Mouse (Mus musculus) cerebellum, adult 8-10 months (tissue): ENCODE measurements at regions not wholly inside any gene's neighbourhood (a gene's known extent, or its start where the extent isn't known, plus 50 kb on each side); places are given as distances from the start of the nearest gene placed in this dataset.

Experiments
- DNase-seq: peaks from one replicate; pipeline ENCODE4 v3.0.0; 2022

GRCm38 (mm10) chr2:34111286-34111685 lies 223.5 kb upstream of the Mvb12b start:
- no peak for DNase-seq

- no peak for DNase-seq
These were observed 222.8 kb upstream of the Mvb12b start for GRCm38 (mm10) chr2:34110582-34110981.

GRCm38 (mm10) chr2:34107566-34108303 lies 220.0 kb upstream of the Mvb12b start:
- DNase-seq = no peak

GRCm38 (mm10) chr2:34106837-34107565 lies 219.3 kb upstream of the Mvb12b start:
- no peak for DNase-seq

GRCm38 (mm10) chr2:34106245-34106644 lies 218.5 kb upstream of the Mvb12b start:
- no peak for DNase-seq

GRCm38 (mm10) chr2:34105271-34106051 lies 217.7 kb upstream of the Mvb12b start:
- no peak for DNase-seq

GRCm38 (mm10) chr2:34098004-34098547 lies 210.3 kb upstream of the Mvb12b start:
- no peak for DNase-seq

- no peak for DNase-seq
These were observed 208.8 kb upstream of the Mvb12b start for GRCm38 (mm10) chr2:34096561-34096960.

- DNase-seq = no peak
These were observed 201.1 kb upstream of the Mvb12b start for GRCm38 (mm10) chr2:34088832-34089231.

- DNase-seq = no peak
These were observed 198.4 kb upstream of the Mvb12b start for GRCm38 (mm10) chr2:34086130-34086529.

GRCm38 (mm10) chr2:34084513-34084912 lies 196.8 kb upstream of the Mvb12b start:
- DNase-seq = no peak

GRCm38 (mm10) chr2:34082486-34082885 lies 194.7 kb upstream of the Mvb12b start:
- no peak for DNase-seq

- DNase-seq = no peak
These were observed 192.4 kb upstream of the Mvb12b start for GRCm38 (mm10) chr2:34080176-34080575.

GRCm38 (mm10) chr2:34079282-34079681 lies 191.5 kb upstream of the Mvb12b start:
- no peak for DNase-seq

- no peak for DNase-seq
These were observed 191.1 kb upstream of the Mvb12b start for GRCm38 (mm10) chr2:34078875-34079262.

GRCm38 (mm10) chr2:34078248-34078874 lies 190.6 kb upstream of the Mvb12b start:
- no peak for DNase-seq

- no peak for DNase-seq
These were observed 188.6 kb upstream of the Mvb12b start for GRCm38 (mm10) chr2:34076346-34076745.

GRCm38 (mm10) chr2:34074066-34074465 lies 186.3 kb upstream of the Mvb12b start:
- DNase-seq = no peak

- DNase-seq = no peak
These were observed 177.8 kb upstream of the Mvb12b start for GRCm38 (mm10) chr2:34065592-34065991.

- DNase-seq = no peak
These were observed 177.3 kb upstream of the Mvb12b start for GRCm38 (mm10) chr2:34065090-34065489.

- DNase-seq = no peak
These were observed 168.8 kb upstream of the Mvb12b start for GRCm38 (mm10) chr2:34056552-34056951.

GRCm38 (mm10) chr2:34043064-34043463 lies 155.3 kb upstream of the Mvb12b start:
- no peak for DNase-seq

GRCm38 (mm10) chr2:34042336-34042735 lies 154.6 kb upstream of the Mvb12b start:
- DNase-seq = no peak
